Mouse (Mus musculus) CH12.LX (cell line): ENCODE results near the gene Irgc1.

ENCODE experiments used
- CHD2 ChIP-seq: IDR thresholded peaks from 2 replicates; pipeline ENCODE4 v1.6.1; 2011; ENCODE audit warnings: low read length, improper control_type of control experiment
- CTCF ChIP-seq, 2 experiments: IDR thresholded peaks in 1 of 2; conservative IDR thresholded peaks in 1 of 2; 2 replicates each; pipeline ENCODE4 v1.5.1; 2011 to 2012; ENCODE audit warnings: low read depth in 2 of 2, low read length in 2 of 2, improper control_type of control experiment in 1 of 2, inconsistent platforms in 1 of 2, mild to moderate bottlenecking in 1 of 2, moderate library complexity in 1 of 2
- JUND ChIP-seq: conservative IDR thresholded peaks from 2 replicates; pipeline ENCODE4 v1.6.1; 2011; ENCODE audit warnings: low read depth, low read length, improper control_type of control experiment
- MEF2A ChIP-seq: IDR thresholded peaks from 2 replicates; pipeline ENCODE4 v1.6.1; 2014; ENCODE audit warnings: low read depth, mild to moderate bottlenecking, inconsistent platforms, low read length, improper control_type of control experiment, borderline replicate concordance
- ZC3H11A ChIP-seq: IDR thresholded peaks from 2 replicates; pipeline ENCODE4 v1.6.1; 2012; ENCODE audit warnings: low read depth, mild to moderate bottlenecking, inconsistent platforms, low read length, improper control_type of control experiment

GRCm38 (mm10) chr7:24459843-24460242 lies 7.7 kb upstream of the Irgc1 start:
- TF ChIP-seq JUND = no peak
- no peak for TF ChIP-seq CTCF (conservative IDR thresholded peaks at IDR 0.05 in 1 of 2, IDR thresholded peaks at IDR 0.05 in 1 of 2; ENCODE audit: low read depth in 2 of 2, low read length in 2 of 2)
- no peak for TF ChIP-seq CHD2
- no peak for TF ChIP-seq MEF2A
- no peak for TF ChIP-seq ZC3H11A
